Mouse (Mus musculus): Measurements from ENCODE around the gene Fam92b.

Fam92b gene

GRCm38 (mm10) chr8:120179027-120179431 lies 1.8 kb upstream of the Fam92b start:
- TF ChIP-seq GATA4 (IDR thresholded peaks at IDR 0.05; ENCODE audit: insufficient replicate concordance, low read length), result no peak

- TF ChIP-seq GATA4 (IDR thresholded peaks at IDR 0.05; ENCODE audit: insufficient replicate concordance, low read length), result no peak
Measured at GRCm38 (mm10) chr8:120178124-120178514, 853 bp upstream of the Fam92b start.

GRCm38 (mm10) chr8:120176605-120177004 lies 661 bp downstream of the Fam92b start:
- no peak for TF ChIP-seq GATA4 (IDR thresholded peaks at IDR 0.05; ENCODE audit: insufficient replicate concordance, low read length)

GRCm38 (mm10) chr8:120174606-120175005 lies 2.7 kb downstream of the Fam92b start:
- no peak for TF ChIP-seq GATA4 (IDR thresholded peaks at IDR 0.05; ENCODE audit: insufficient replicate concordance, low read length)

- no peak for TF ChIP-seq GATA4 (IDR thresholded peaks at IDR 0.05; ENCODE audit: insufficient replicate concordance, low read length)
Measured at GRCm38 (mm10) chr8:120173195-120173594, 4.1 kb downstream of the Fam92b start.

GRCm38 (mm10) chr8:120169119-120169518 lies 8.1 kb downstream of the Fam92b start:
- TF ChIP-seq GATA4 (IDR thresholded peaks at IDR 0.05; ENCODE audit: insufficient replicate concordance, low read length), result no peak

GRCm38 (mm10) chr8:120167821-120168220 lies 9.4 kb downstream of the Fam92b start:
- TF ChIP-seq GATA4 (IDR thresholded peaks at IDR 0.05; ENCODE audit: insufficient replicate concordance, low read length), result no peak

GRCm38 (mm10) chr8:120167136-120167535 lies 10.1 kb downstream of the Fam92b start:
- TF ChIP-seq GATA4 (IDR thresholded peaks at IDR 0.05; ENCODE audit: insufficient replicate concordance, low read length), result no peak

- TF ChIP-seq GATA4 (IDR thresholded peaks at IDR 0.05; ENCODE audit: insufficient replicate concordance, low read length), result no peak
Measured at GRCm38 (mm10) chr8:120164026-120164425, 13.2 kb downstream of the Fam92b start.

GRCm38 (mm10) chr8:120163376-120163775 lies 13.9 kb downstream of the Fam92b start:
- TF ChIP-seq GATA4 (IDR thresholded peaks at IDR 0.05; ENCODE audit: insufficient replicate concordance, low read length), result no peak

- no peak for TF ChIP-seq GATA4 (IDR thresholded peaks at IDR 0.05; ENCODE audit: insufficient replicate concordance, low read length)
Measured at GRCm38 (mm10) chr8:120162404-120162752, 14.9 kb downstream of the Fam92b start.

- no peak for TF ChIP-seq GATA4 (IDR thresholded peaks at IDR 0.05; ENCODE audit: insufficient replicate concordance, low read length)
Measured at GRCm38 (mm10) chr8:120161658-120162403, 15.4 kb downstream of the Fam92b start.

- TF ChIP-seq GATA4 (IDR thresholded peaks at IDR 0.05; ENCODE audit: insufficient replicate concordance, low read length), result no peak
Measured at GRCm38 (mm10) chr8:120160366-120160765, 16.9 kb downstream of the Fam92b start.

GRCm38 (mm10) chr8:120152636-120153035 lies 24.6 kb downstream of the Fam92b start:
- TF ChIP-seq GATA4 (IDR thresholded peaks at IDR 0.05; ENCODE audit: insufficient replicate concordance, low read length), result no peak

GRCm38 (mm10) chr8:120151151-120151550 lies 26.1 kb downstream of the Fam92b start:
- no peak for TF ChIP-seq GATA4 (IDR thresholded peaks at IDR 0.05; ENCODE audit: insufficient replicate concordance, low read length)

- no peak for TF ChIP-seq GATA4 (IDR thresholded peaks at IDR 0.05; ENCODE audit: insufficient replicate concordance, low read length)
Measured at GRCm38 (mm10) chr8:120150028-120150427, 27.2 kb downstream of the Fam92b start.

- TF ChIP-seq GATA4 (IDR thresholded peaks at IDR 0.05; ENCODE audit: insufficient replicate concordance, low read length), result no peak
Measured at GRCm38 (mm10) chr8:120146051-120146450, 31.2 kb downstream of the Fam92b start.

Measured in liver, adult (tissue).